Mouse (Mus musculus) frontal cortex, adult (tissue): ENCODE results near the gene Krt77.

Experiments used
- ATAC-seq: cut with Nextera tagmentation; 2 replicates; pipeline ENCODE4 v1.9.2; 2017; ENCODE audit warnings: mild to moderate bottlenecking, moderate library complexity, mixed read lengths; ENCODE audit not compliant: low TSS enrichment

The Krt77 gene

GRCm38 (mm10) chr15:101869431-101869830 is at the start of gene Krt77:
Krt77 (minus strand) TSS chr15:101869705.
- ATAC-seq: peak; percentile 96

- no peak for ATAC-seq
These were observed 46.6 kb upstream of the Krt77 start for GRCm38 (mm10) chr15:101916072-101916471.

- no peak for ATAC-seq
These were observed 35.3 kb upstream of the Krt77 start for GRCm38 (mm10) chr15:101904849-101905248.

- no peak for ATAC-seq
These were observed 33.0 kb upstream of the Krt77 start for GRCm38 (mm10) chr15:101902171-101903149.

- ATAC-seq: no peak
These were observed 25.7 kb upstream of the Krt77 start for GRCm38 (mm10) chr15:101895216-101895615.

GRCm38 (mm10) chr15:101892820-101893219 is 23.3 kb upstream of the Krt77 start, which contains the start of gene Krt76:
Krt76 (minus strand) TSS chr15:101892920.
- no peak for ATAC-seq

GRCm38 (mm10) chr15:101879776-101880175 is 10.3 kb upstream of the Krt77 start:
- ATAC-seq: no peak

GRCm38 (mm10) chr15:101878041-101878440 is 8.5 kb upstream of the Krt77 start:
- ATAC-seq: no peak

GRCm38 (mm10) chr15:101874383-101874782 is 4.9 kb upstream of the Krt77 start:
- ATAC-seq: peak; percentile 79

GRCm38 (mm10) chr15:101873231-101873630 is 3.7 kb upstream of the Krt77 start:
- no peak for ATAC-seq

GRCm38 (mm10) chr15:101866754-101867153 is 2.8 kb downstream of the Krt77 start:
- ATAC-seq: peak; percentile 76

GRCm38 (mm10) chr15:101860421-101861130 is 8.9 kb downstream of the Krt77 start:
- ATAC-seq: 0 out of 2 replicates have a peak, but pooled peaks have one; percentile 31

- peak; percentile 84 for ATAC-seq
These were observed 9.8 kb downstream of the Krt77 start for GRCm38 (mm10) chr15:101859735-101860170.

- ATAC-seq: no peak
These were observed 10.7 kb downstream of the Krt77 start for GRCm38 (mm10) chr15:101858673-101859425.

GRCm38 (mm10) chr15:101856696-101857095 is 12.8 kb downstream of the Krt77 start:
- no peak for ATAC-seq

GRCm38 (mm10) chr15:101855732-101856131 is 13.8 kb downstream of the Krt77 start:
- no peak for ATAC-seq

GRCm38 (mm10) chr15:101854294-101854693 is 15.2 kb downstream of the Krt77 start:
- ATAC-seq: no peak

- no peak for ATAC-seq
These were observed 16.9 kb downstream of the Krt77 start for GRCm38 (mm10) chr15:101852571-101852970.

- no peak for ATAC-seq
These were observed 18.8 kb downstream of the Krt77 start, which contains the start of gene Krt1 for GRCm38 (mm10) chr15:101850694-101851093. Krt1 (minus strand) TSS chr15:101850794.

GRCm38 (mm10) chr15:101845971-101846403 is 23.5 kb downstream of the Krt77 start:
- peak; percentile 88 for ATAC-seq

GRCm38 (mm10) chr15:101843192-101843591 is 26.3 kb downstream of the Krt77 start:
- ATAC-seq: no peak
